Mouse (Mus musculus) CH12F3 (cell line): ENCODE data around the gene 1700028P14Rik.
"Not testable (repeated sequence)": the region's sequence is repeated elsewhere in the genome, so short reads cannot be mapped to it uniquely, and the experiment has no call there.

ENCODE experiments used
- in situ Hi-C: fragments of 300-500 bp; cut with MboI; formaldehyde crosslinking; loops from 2 replicates; pipeline ENCODE4 v1.14.3; 2020; ENCODE audit warnings: low sequenced_read_pairs

1700028P14Rik gene

GRCm38 (mm10) chr19:23652644-23653043 lies at the start of gene 1700028P14Rik:
TSS of gene 1700028P14Rik (minus strand) at chr19:23652812.
- in situ Hi-C loops = no loop called here

GRCm38 (mm10) chr19:23699131-23699530 lies 46.5 kb upstream of the 1700028P14Rik start:
- in situ Hi-C loops = no loop called here

GRCm38 (mm10) chr19:23698366-23698765 lies 45.8 kb upstream of the 1700028P14Rik start:
- in situ Hi-C loops = no loop called here

GRCm38 (mm10) chr19:23697861-23698260 lies 45.2 kb upstream of the 1700028P14Rik start:
- in situ Hi-C loops = no loop called here

GRCm38 (mm10) chr19:23694344-23694743 lies 41.7 kb upstream of the 1700028P14Rik start:
- in situ Hi-C loops = no loop called here

- in situ Hi-C loops = no loop called here
Measured at GRCm38 (mm10) chr19:23688421-23688946, 35.9 kb upstream of the 1700028P14Rik start.

- in situ Hi-C loops = no loop called here
Measured at GRCm38 (mm10) chr19:23687296-23688021, 34.8 kb upstream of the 1700028P14Rik start, which contains the start of gene Ptar1. TSS of gene Ptar1 (plus strand) at chr19:23687429.

- in situ Hi-C loops = no loop called here
Measured at GRCm38 (mm10) chr19:23686962-23687295, 34.3 kb upstream of the 1700028P14Rik start.

- in situ Hi-C loops = not testable (repeated sequence)
Measured at GRCm38 (mm10) chr19:23675656-23676055, 23.0 kb upstream of the 1700028P14Rik start.

GRCm38 (mm10) chr19:23673021-23673420 lies 20.4 kb upstream of the 1700028P14Rik start:
- in situ Hi-C loops = no loop called here

- in situ Hi-C loops = no loop called here
Measured at GRCm38 (mm10) chr19:23668142-23668655, 15.6 kb upstream of the 1700028P14Rik start.

- in situ Hi-C loops = no loop called here
Measured at GRCm38 (mm10) chr19:23664083-23664482, 11.5 kb upstream of the 1700028P14Rik start.

GRCm38 (mm10) chr19:23658350-23658749 lies 5.7 kb upstream of the 1700028P14Rik start:
- in situ Hi-C loops = no loop called here

- in situ Hi-C loops = no loop called here
Measured at GRCm38 (mm10) chr19:23657261-23657932, 4.8 kb upstream of the 1700028P14Rik start.

GRCm38 (mm10) chr19:23653154-23653553 lies 542 bp upstream of the 1700028P14Rik start:
- in situ Hi-C loops = no loop called here

GRCm38 (mm10) chr19:23647308-23647707 lies 5.3 kb downstream of the 1700028P14Rik start:
- in situ Hi-C loops = no loop called here

GRCm38 (mm10) chr19:23645347-23645746 lies 7.3 kb downstream of the 1700028P14Rik start:
- in situ Hi-C loops = no loop called here

- in situ Hi-C loops = no loop called here
Measured at GRCm38 (mm10) chr19:23643819-23644218, 8.8 kb downstream of the 1700028P14Rik start.

- in situ Hi-C loops = no loop called here
Measured at GRCm38 (mm10) chr19:23636786-23637185, 15.8 kb downstream of the 1700028P14Rik start.

- in situ Hi-C loops = no loop called here
Measured at GRCm38 (mm10) chr19:23631611-23632492, 20.8 kb downstream of the 1700028P14Rik start.

GRCm38 (mm10) chr19:23614268-23614667 lies 38.3 kb downstream of the 1700028P14Rik start:
- in situ Hi-C loops = no loop called here
